Mouse (Mus musculus): ENCODE measurements at regions not wholly inside any gene's neighbourhood (a gene's known extent, or its start where the extent isn't known, plus 50 kb on each side); places are given as distances from the start of the nearest gene placed in this dataset.

- Histone ChIP-seq H3K27ac (ENCODE audit: low read depth, low read length) (no peak overlapping the region), H3K4me2 (no peak overlapping the region), H3K36me3 (ENCODE audit: control insufficient read depth, insufficient read depth, low read length) (no peaks in the 10 kb centered on the region), H3K27me3 (replicated peaks; ENCODE audit: control insufficient read depth, insufficient read depth, low read length) (no peaks in the 10 kb centered on the region), H3K4me3 (ENCODE audit: low read depth, low read length) (no peak overlapping the region), H3K9me3 (ENCODE audit: control insufficient read depth, low read length) (no peaks in the 10 kb centered on the region), H3K9ac (ENCODE audit: low read depth, low read length) (no peak overlapping the region), H3K4me1 (replicated peaks; ENCODE audit: control insufficient read depth, insufficient read depth, low read length) (no peaks in the 10 kb centered on the region)
- no peak for DNase-seq (ENCODE audit: low spot score)
- no peak for ATAC-seq (replicated peaks; ENCODE audit: low FRiP score)
- WGBS: 55% methylated on average over 3 of the region's 3 CpGs
Measured at GRCm38 (mm10) chr7:69599866-69600265, 766.7 kb downstream of the Nr2f2 start.

GRCm38 (mm10) chr7:69585716-69586115 lies 780.8 kb downstream of the Nr2f2 start:
- no peak overlapping the region for H3K4me2 ChIP-seq

GRCm38 (mm10) chr7:69585131-69585530 lies 781.4 kb downstream of the Nr2f2 start:
- 83% methylated on average over 4 of the region's 4 CpGs for WGBS
- Histone ChIP-seq H3K27me3 (replicated peaks; ENCODE audit: control insufficient read depth, insufficient read depth, low read length) (no peaks in the 10 kb centered on the region), H3K27ac (ENCODE audit: low read depth, low read length) (no peak overlapping the region), H3K4me2 (no peak overlapping the region), H3K4me1 (replicated peaks; ENCODE audit: control insufficient read depth, insufficient read depth, low read length) (no peaks in the 10 kb centered on the region), H3K9ac (ENCODE audit: low read depth, low read length) (no peak overlapping the region), H3K36me3 (ENCODE audit: control insufficient read depth, insufficient read depth, low read length) (no peaks in the 10 kb centered on the region), H3K4me3 (ENCODE audit: low read depth, low read length) (no peak overlapping the region), H3K9me3 (ENCODE audit: control insufficient read depth, low read length) (no peaks in the 10 kb centered on the region)
- DNase-seq (ENCODE audit: low spot score) (no peak), ATAC-seq (replicated peaks; ENCODE audit: low FRiP score) (no peak)

More at GRCm38 (mm10) chr7:69585716-69586115, 780.8 kb downstream of the Nr2f2 start:
- no peaks in the 10 kb centered on the region for H3K27me3 ChIP-seq (replicated peaks; ENCODE audit: control insufficient read depth, insufficient read depth, low read length)
- no peak overlapping the region for H3K9ac ChIP-seq (ENCODE audit: low read depth, low read length)
- DNase-seq (ENCODE audit: low spot score) (no peak), ATAC-seq (replicated peaks; ENCODE audit: low FRiP score) (no peak)
- WGBS: 54% methylated on average over 6 of the region's 6 CpGs
- no peak overlapping the region for H3K27ac ChIP-seq (ENCODE audit: low read depth, low read length)
- no peaks in the 10 kb centered on the region for H3K36me3 ChIP-seq (ENCODE audit: control insufficient read depth, insufficient read depth, low read length)
- H3K4me1 ChIP-seq (replicated peaks; ENCODE audit: control insufficient read depth, insufficient read depth, low read length): no peaks in the 10 kb centered on the region
- H3K4me3 ChIP-seq (ENCODE audit: low read depth, low read length): no peak overlapping the region
- H3K9me3 ChIP-seq (ENCODE audit: control insufficient read depth, low read length): no peaks in the 10 kb centered on the region

GRCm38 (mm10) chr7:69584516-69584915 lies 782.0 kb downstream of the Nr2f2 start:
- WGBS: 81% methylated on average over 2 of the region's 2 CpGs
- no peak overlapping the region for H3K9ac ChIP-seq (ENCODE audit: low read depth, low read length)
- ATAC-seq (replicated peaks; ENCODE audit: low FRiP score): no peak
- DNase-seq (ENCODE audit: low spot score): no peak
- no peaks in the 10 kb centered on the region for H3K4me1 ChIP-seq (replicated peaks; ENCODE audit: control insufficient read depth, insufficient read depth, low read length)
- no peak overlapping the region for H3K4me3 ChIP-seq (ENCODE audit: low read depth, low read length)
- no peaks in the 10 kb centered on the region for H3K27me3 ChIP-seq (replicated peaks; ENCODE audit: control insufficient read depth, insufficient read depth, low read length)
- H3K4me2 ChIP-seq: no peak overlapping the region
- no peaks in the 10 kb centered on the region for H3K9me3 ChIP-seq (ENCODE audit: control insufficient read depth, low read length)
- no peaks in the 10 kb centered on the region for H3K36me3 ChIP-seq (ENCODE audit: control insufficient read depth, insufficient read depth, low read length)
- no peak overlapping the region for H3K27ac ChIP-seq (ENCODE audit: low read depth, low read length)

- Histone ChIP-seq H3K27me3 (replicated peaks; ENCODE audit: control insufficient read depth, insufficient read depth, low read length) (no peaks in the 10 kb centered on the region), H3K27ac (ENCODE audit: low read depth, low read length) (no peak overlapping the region), H3K4me1 (replicated peaks; ENCODE audit: control insufficient read depth, insufficient read depth, low read length) (no peaks in the 10 kb centered on the region), H3K4me3 (ENCODE audit: low read depth, low read length) (no peak overlapping the region), H3K36me3 (ENCODE audit: control insufficient read depth, insufficient read depth, low read length) (no peaks in the 10 kb centered on the region), H3K4me2 (no peak overlapping the region), H3K9me3 (ENCODE audit: control insufficient read depth, low read length) (no peaks in the 10 kb centered on the region), H3K9ac (ENCODE audit: low read depth, low read length) (no peak overlapping the region)
- no peak for ATAC-seq (replicated peaks; ENCODE audit: low FRiP score)
- WGBS: 37% methylated on average over 1 of the region's 1 CpGs
- DNase-seq (ENCODE audit: low spot score): no peak
Measured at GRCm38 (mm10) chr7:69583901-69584300, 782.6 kb downstream of the Nr2f2 start.

- no peaks in the 10 kb centered on the region for H3K36me3 ChIP-seq (ENCODE audit: control insufficient read depth, insufficient read depth, low read length)
- 86% methylated on average over 6 of the region's 6 CpGs for WGBS
- no peaks in the 10 kb centered on the region for H3K9me3 ChIP-seq (ENCODE audit: control insufficient read depth, low read length)
- DNase-seq (ENCODE audit: low spot score) (no peak), ATAC-seq (replicated peaks; ENCODE audit: low FRiP score) (no peak)
- H3K4me1 ChIP-seq (replicated peaks; ENCODE audit: control insufficient read depth, insufficient read depth, low read length): no peaks in the 10 kb centered on the region
- H3K27me3 ChIP-seq (replicated peaks; ENCODE audit: control insufficient read depth, insufficient read depth, low read length): no peaks in the 10 kb centered on the region
- H3K27ac ChIP-seq (ENCODE audit: low read depth, low read length): no peak overlapping the region
- H3K4me2 ChIP-seq: no peak overlapping the region
- no peak overlapping the region for H3K4me3 ChIP-seq (ENCODE audit: low read depth, low read length)
- no peak overlapping the region for H3K9ac ChIP-seq (ENCODE audit: low read depth, low read length)
Measured at GRCm38 (mm10) chr7:69581668-69582067, 784.9 kb downstream of the Nr2f2 start.

GRCm38 (mm10) chr7:69578958-69579810 lies 787.4 kb downstream of the Nr2f2 start:
- Histone ChIP-seq H3K9me3 (ENCODE audit: control insufficient read depth, low read length) (no peaks in the 10 kb centered on the region), H3K9ac (ENCODE audit: low read depth, low read length) (no peak overlapping the region), H3K4me1 (replicated peaks; ENCODE audit: control insufficient read depth, insufficient read depth, low read length) (no peaks in the 10 kb centered on the region), H3K4me2 (no peak overlapping the region), H3K36me3 (ENCODE audit: control insufficient read depth, insufficient read depth, low read length) (no peaks in the 10 kb centered on the region), H3K4me3 (ENCODE audit: low read depth, low read length) (no peak overlapping the region), H3K27ac (ENCODE audit: low read depth, low read length) (no peak overlapping the region), H3K27me3 (replicated peaks; ENCODE audit: control insufficient read depth, insufficient read depth, low read length) (no peaks in the 10 kb centered on the region)
- 63% methylated on average over 18 of the region's 18 CpGs for WGBS
- ATAC-seq (replicated peaks; ENCODE audit: low FRiP score) (no peak), DNase-seq (ENCODE audit: low spot score) (no peak)

- no peaks in the 10 kb centered on the region for H3K27me3 ChIP-seq (replicated peaks; ENCODE audit: control insufficient read depth, insufficient read depth, low read length)
- DNase-seq (ENCODE audit: low spot score): no peak
- WGBS: 77% methylated on average over 6 of the region's 6 CpGs
- no peaks in the 10 kb centered on the region for H3K36me3 ChIP-seq (ENCODE audit: control insufficient read depth, insufficient read depth, low read length)
- H3K4me2 ChIP-seq: no peak overlapping the region
- no peak overlapping the region for H3K4me3 ChIP-seq (ENCODE audit: low read depth, low read length)
- H3K4me1 ChIP-seq (replicated peaks; ENCODE audit: control insufficient read depth, insufficient read depth, low read length): no peaks in the 10 kb centered on the region
- no peak for ATAC-seq (replicated peaks; ENCODE audit: low FRiP score)
- H3K9ac ChIP-seq (ENCODE audit: low read depth, low read length): no peak overlapping the region
- no peak overlapping the region for H3K27ac ChIP-seq (ENCODE audit: low read depth, low read length)
- no peaks in the 10 kb centered on the region for H3K9me3 ChIP-seq (ENCODE audit: control insufficient read depth, low read length)
Measured at GRCm38 (mm10) chr7:69577754-69578153, 788.8 kb downstream of the Nr2f2 start.

GRCm38 (mm10) chr7:69576596-69576995 lies 789.9 kb downstream of the Nr2f2 start:
- 80% methylated on average over 6 of the region's 6 CpGs for whole genome bisulfite sequencing
- H3K4me2 ChIP-seq: no peak overlapping the region
- H3K9me3 ChIP-seq (ENCODE audit: control insufficient read depth, low read length): no peaks in the 10 kb centered on the region
- H3K27ac ChIP-seq (ENCODE audit: low read depth, low read length): no peak overlapping the region
- ATAC-seq (replicated peaks; ENCODE audit: low FRiP score) (no peak), DNase-seq (ENCODE audit: low spot score) (no peak)
- H3K27me3 ChIP-seq (replicated peaks; ENCODE audit: control insufficient read depth, insufficient read depth, low read length): no peaks in the 10 kb centered on the region
- H3K9ac ChIP-seq (ENCODE audit: low read depth, low read length): no peak overlapping the region
- no peak overlapping the region for H3K4me3 ChIP-seq (ENCODE audit: low read depth, low read length)
- no peaks in the 10 kb centered on the region for H3K36me3 ChIP-seq (ENCODE audit: control insufficient read depth, insufficient read depth, low read length)
- H3K4me1 ChIP-seq (replicated peaks; ENCODE audit: control insufficient read depth, insufficient read depth, low read length): no peaks in the 10 kb centered on the region
